Mouse (Mus musculus) layer of hippocampus, adult 18-20 months (tissue): ENCODE measurements around the gene Tcf7l1. TPM values are rescaled to one million over a fixed set of nuclear protein-coding genes. Genes with fewer than 3 reads are reported as not detected.
A peak's percentile ranks its signal among the peaks of the same experiment; 100 is the strongest.

Source experiments
- DNase-seq, 2 experiments: peaks; one replicate each; pipeline ENCODE4 v3.0.0; 2022; ENCODE audit warnings: low spot score in 2 of 2
- total RNA-seq, 2 experiments: library from RNA; stranded (reverse); gene quantifications; 2 replicates each; pipeline ENCODE4 v1.2.3; 2021

Tcf7l1 gene
- total RNA-seq, 2 experiments from 2014 or later: 3.2 to 3.5 TPM

- no peak for DNase-seq
These were observed 115.3 kb downstream of the Tcf7l1 start for GRCm38 (mm10) chr6:72673751-72674150.

GRCm38 (mm10) chr6:72671129-72671528, 117.9 kb downstream of the Tcf7l1 start:
- DNase-seq: no peak

DNA sequence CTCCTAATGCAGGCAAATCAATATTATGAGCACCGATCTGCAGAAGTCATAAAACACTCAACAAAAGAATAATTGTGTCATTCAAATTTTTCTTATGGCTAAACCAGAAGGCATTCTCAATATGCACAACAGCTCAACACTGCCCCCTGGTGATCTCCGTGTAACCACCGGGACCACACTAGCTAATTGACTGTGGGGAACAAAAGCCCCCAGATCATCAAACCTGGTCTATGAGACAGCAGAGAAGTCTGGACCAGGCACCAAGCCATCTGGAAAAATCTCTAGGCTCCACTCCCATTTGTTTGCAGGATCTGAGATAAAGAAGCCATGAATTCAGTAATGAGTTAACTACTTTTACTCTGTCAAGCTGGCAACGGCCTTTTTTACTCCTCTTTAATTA, 122.0 kb downstream of the Tcf7l1 start:
- peak in 1 of 2 experiments; percentile 69 for DNase-seq

- DNase-seq: no peak
These were observed 124.8 kb downstream of the Tcf7l1 start for GRCm38 (mm10) chr6:72664290-72664689.

- DNase-seq: no peak
These were observed 126.1 kb downstream of the Tcf7l1 start for GRCm38 (mm10) chr6:72663000-72663399.

DNA sequence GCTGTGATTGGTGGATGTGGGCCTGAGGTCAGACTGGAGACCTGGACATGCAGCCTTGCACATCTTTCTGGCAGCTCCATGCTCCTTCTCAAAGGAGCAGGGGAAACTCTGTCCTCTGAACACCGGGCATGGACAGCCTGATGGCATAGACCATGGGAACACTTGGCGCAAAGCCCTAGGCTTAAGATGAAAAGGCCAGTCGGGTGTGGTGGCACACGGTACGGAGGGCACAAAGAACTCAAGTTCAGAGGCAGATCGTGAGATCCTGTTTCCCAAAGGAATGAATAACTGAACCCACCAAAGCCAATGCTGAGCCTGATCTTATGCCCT, 128.7 kb downstream of the Tcf7l1 start:
- no peak for DNase-seq

DNA sequence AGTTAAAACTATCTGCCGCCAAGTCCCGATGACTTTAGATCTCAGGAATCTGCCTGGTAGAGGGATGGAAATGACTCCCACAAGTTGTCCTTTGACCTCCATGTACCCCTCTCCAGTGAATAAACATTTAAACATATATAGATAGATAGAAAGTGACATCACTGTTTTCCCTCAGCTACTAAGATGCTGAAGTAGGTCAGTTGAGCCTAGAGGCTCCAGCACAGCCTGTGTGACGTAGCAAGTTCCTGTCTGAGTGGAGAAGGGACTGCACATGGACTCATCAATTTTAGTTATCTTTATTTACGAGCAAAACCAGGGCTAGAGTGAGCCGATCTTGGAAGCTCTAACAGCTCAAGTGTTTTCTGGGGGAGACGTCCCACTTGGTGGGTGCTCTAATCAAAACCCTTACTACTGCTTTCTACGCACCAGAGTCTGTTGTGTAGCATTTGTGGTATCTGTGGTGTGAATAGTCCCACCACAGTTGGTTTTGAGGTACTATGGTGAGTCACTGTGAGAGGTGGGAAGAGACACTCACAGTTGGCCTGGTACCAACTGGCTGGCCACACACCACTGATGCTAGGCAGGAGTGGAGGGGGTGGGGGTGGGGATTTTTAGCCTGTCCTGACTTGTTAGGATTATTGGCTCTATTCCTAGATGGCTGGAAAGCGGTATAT, 129.2 kb downstream of the Tcf7l1 start:
- no peak for DNase-seq

DNA sequence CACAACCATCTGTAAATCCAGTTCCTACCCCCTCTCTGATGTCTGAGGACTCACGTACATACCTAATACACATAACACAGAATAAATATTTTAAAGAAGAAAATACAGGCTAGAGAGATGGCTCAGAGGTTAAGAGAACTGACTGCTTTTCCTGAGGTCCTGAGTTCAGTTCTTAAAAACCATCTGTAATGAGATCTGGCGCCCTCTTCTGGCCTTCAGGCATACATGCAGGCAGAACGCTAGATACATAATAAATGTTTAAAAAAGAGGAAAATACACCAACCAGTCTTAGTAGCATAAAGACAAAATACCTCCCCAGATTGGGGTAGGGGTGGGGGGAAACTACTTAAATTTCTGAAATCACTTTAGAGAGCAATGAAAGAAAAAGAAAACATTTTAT, 131.0 kb downstream of the Tcf7l1 start:
- no peak for DNase-seq

DNA sequence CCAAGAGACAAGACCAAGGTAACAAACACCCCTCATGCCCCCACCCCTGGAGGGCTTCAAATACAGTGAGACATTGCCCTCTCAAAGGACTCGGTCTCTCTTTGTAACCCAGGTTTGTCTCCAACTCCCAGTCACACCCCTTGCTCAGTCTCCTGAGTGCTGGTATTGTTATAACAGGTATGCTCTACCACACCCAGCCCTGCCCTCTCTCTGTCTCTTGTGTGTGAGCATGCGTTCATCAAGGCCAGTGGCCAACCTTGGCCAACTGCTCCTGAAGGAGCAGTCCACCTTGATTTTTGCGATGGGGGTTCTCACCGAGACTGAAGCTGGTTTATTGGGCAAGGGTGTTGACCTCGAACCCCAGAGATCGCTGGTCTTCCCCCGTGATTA, 133.0 kb downstream of the Tcf7l1 start:
- no peak for DNase-seq

- no peak for DNase-seq
These were observed 133.6 kb downstream of the Tcf7l1 start for GRCm38 (mm10) chr6:72655309-72656052.

- DNase-seq: no peak
These were observed 134.7 kb downstream of the Tcf7l1 start for GRCm38 (mm10) chr6:72654355-72654754.

GRCm38 (mm10) chr6:72653419-72653818, 135.6 kb downstream of the Tcf7l1 start:
- no peak for DNase-seq

DNA sequence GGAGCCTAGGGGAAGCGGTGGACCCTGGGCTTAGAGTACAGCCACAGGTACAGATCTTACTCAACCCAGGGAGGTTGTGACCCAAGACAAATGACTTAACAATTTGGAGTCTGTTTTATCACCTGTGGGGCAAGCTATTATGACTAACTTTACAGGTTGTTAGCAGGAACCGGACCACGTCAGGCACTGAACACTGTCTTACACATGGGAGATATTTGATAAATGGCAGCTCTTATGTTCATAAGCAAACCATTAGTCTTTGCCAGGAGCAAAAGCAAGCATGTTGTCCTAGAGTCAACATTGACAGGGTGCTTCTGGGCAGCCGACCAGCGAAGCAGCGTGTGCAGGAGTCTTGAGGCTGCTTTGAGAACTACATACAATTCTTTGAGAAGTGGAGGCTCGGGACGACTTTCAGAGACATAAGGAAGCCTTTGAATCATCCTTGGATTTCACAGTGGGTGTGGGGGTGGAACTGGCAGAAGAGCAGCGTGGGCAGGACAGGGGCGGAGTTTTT, 138.7 kb downstream of the Tcf7l1 start:
- DNase-seq: peak; percentile 70 to 74

GRCm38 (mm10) chr6:72648002-72648595, 141.0 kb downstream of the Tcf7l1 start:
- no peak for DNase-seq

DNA sequence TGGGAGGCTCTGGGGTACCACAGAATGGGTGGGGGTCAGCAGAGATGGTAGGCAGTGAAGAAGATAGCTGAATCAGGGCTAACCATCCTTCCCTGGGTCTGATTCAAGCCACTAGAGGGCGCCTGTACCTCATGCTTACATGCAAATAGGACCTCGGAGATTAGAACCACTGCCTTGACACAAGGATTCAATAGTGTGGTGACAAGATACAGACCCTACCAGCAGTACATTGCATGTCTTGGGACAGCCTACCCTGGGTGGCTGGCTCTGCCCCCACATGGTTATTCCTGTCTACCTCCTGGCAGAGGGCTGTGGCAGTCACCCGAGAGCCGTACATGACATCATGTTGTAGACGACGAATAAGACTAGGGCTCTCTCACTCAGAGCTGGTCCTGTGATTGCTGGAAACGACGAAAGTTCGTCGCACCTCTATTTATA, 141.7 kb downstream of the Tcf7l1 start:
- DNase-seq: peak; percentile 25 to 85

DNA sequence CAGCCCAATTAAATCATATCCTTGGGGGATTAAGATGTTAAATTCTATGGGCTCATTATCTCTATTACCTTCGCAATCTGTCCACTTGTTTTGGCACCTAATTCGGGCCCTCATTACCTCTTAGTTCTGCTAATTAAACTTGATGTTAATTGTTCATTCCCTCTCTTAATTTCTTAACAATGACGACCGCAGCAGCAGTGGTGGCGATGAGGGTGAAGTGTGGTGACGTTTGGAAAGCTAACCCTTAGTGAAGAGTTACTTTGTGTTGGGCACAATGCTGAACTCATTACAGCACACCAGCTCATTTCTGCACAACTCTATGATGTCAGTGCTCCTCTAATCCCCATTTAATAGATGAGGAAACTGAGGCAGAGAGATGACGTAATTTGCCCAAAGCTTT, 143.7 kb downstream of the Tcf7l1 start:
- DNase-seq: no peak

GRCm38 (mm10) chr6:72644576-72644975, 144.5 kb downstream of the Tcf7l1 start:
- DNase-seq: no peak

DNA sequence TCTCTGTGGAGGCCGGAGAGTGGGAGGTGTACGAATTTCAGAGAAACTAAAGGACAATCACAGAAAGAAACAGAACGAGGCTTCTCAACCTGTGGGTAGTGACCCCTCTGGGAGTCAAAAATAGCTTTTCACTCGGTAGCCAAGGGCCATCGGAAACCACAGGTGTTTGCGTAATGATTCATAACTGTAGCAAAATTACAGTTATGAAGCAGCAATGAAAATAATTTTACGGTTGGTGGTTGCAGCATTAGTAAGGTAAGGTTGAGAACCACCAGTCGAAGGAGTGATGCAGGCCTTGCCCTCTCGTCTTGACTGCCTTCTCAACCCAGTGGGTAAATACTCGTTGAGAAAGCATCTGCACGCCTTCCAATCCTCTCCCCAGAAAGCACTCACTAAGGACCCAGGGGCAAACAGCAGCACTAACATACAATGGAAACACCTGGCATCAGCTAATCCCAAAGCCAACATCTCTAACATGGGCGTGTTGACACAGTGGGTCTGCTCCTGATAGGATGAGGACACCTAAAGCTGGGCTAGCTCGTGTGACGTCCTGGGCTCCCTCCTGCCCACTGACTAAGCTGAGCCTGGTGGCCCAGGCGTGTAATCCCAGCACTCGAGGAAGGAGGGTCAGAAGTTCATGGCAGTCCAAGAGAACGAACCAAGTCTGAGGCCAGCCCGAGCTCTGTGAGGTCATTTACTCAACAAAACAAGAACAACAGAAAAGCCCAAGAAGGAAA, 147.7 kb downstream of the Tcf7l1 start:
- no peak for DNase-seq

DNA sequence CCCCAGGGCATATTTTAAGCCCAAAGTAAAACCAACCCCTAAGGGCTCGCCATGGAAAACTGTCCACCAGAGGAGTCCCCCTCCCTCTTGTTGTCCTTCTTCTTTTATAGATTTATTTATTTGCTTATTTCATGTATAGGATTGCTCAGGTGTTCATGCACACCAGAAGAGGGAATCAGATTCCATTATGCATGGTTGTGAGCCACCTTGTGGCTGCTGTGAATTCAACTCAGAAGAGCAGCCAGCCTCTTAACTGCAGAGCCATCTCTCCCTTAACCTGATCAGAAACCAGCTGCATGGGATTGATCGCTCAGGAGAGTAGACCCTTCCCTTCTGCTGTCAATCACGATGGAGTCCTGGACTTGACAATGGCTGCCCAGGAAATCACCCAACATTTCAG, 152.1 kb downstream of the Tcf7l1 start:
- no peak for DNase-seq

DNA sequence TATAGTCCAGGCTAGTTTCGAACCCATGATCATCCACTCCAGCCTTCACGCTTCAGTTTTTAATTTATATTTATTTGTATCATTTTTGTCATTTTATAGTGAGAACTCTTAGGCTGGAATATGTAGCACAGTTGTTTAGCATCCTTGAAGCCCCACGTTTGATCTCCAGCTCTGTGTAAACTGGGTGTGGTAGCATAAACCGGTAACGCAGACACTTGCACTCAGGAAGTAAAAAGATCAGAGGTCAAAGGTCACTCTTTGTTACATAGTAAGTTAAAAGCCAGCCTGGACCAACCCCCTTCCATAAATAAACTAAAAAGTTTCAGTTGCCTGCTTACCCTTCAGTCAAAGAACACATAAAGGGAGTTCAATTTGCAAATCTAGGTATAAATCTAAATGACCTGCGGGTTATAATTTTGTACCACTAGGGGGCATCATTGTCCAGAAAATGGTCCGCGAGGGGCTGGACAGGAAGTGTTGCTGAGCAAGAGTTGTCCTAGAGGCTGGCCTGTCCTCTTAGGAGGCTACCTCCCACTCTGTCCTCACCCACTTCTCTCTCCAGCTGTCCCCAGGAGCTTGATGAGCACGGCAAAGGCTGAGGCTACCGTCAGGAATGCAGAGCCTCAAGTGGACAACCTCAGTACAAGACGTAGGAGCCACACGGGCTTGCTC, 153.2 kb downstream of the Tcf7l1 start:
- DNase-seq: peak in 1 of 2 experiments; percentile 71

DNA sequence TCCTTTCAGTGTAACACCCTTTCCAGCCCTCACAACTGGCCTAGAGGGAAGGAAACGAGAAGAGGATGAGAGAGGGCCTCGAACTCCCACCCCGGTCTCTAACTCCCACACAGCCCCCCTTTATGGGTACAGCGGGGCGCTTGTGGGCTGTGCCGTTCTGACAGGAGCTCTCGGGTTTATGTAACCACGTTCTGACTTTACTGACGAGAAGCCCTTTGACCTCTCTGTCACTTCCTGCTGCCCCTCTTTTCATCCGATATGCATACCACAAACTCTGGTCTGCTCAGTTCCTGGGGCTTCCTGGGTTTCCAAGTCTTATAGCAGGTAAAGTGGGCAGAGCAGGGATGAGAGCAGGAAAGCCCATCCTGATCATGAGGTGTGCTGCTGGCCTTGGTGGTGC, 154.7 kb downstream of the Tcf7l1 start:
- DNase-seq: no peak
